Mouse (Mus musculus) erythroblast, embryonic 14.5 days (primary cell): ENCODE measurements around the gene Numbl. TPM values are rescaled to one million over a fixed set of nuclear protein-coding genes. Genes with fewer than 3 reads are reported as not detected.

Experiments used
- H3K27me3 ChIP-seq: 2 replicates; pipeline ENCODE4 v1.6.1; 2012; ENCODE audit warnings: inconsistent platforms; ENCODE audit not compliant: control insufficient read depth
- H3K36me3 ChIP-seq: 2 replicates; pipeline ENCODE4 v1.6.1; 2012; ENCODE audit warnings: mild to moderate bottlenecking, inconsistent platforms; ENCODE audit not compliant: control insufficient read depth
- H3K4me1 ChIP-seq: 2 replicates; pipeline ENCODE4 v1.6.1; 2012; ENCODE audit warnings: inconsistent platforms; ENCODE audit not compliant: control insufficient read depth
- H3K4me3 ChIP-seq: replicated peaks from 2 replicates; pipeline ENCODE3; 2012; ENCODE audit warnings: moderate library complexity, mild to moderate bottlenecking, inconsistent platforms
- H3K9me3 ChIP-seq: 2 replicates; pipeline ENCODE4 v1.6.1; 2012; ENCODE audit warnings: low read length, inconsistent platforms, mixed read lengths; ENCODE audit not compliant: control insufficient read depth
- GATA1 ChIP-seq: IDR thresholded peaks from 2 replicates; pipeline ENCODE4 v1.6.1; 2012; ENCODE audit warnings: low read length, inconsistent platforms, mixed read lengths
- TAL1 ChIP-seq: IDR thresholded peaks from 3 replicates; pipeline ENCODE4 v1.6.1; 2012; ENCODE audit warnings: low read length, inconsistent platforms, mixed read lengths
- polyA plus RNA-seq: library from polyadenylated mRNA; stranded (reverse); fragments of >175 nt; gene quantifications from 2 replicates; pipeline ENCODE4 v1.2.3, GENCODE M21; 2012

Gene Numbl
- polyA plus RNA-seq, 1 experiment, result 0.09 TPM

GRCm38 (mm10) chr7:27260856-27261255, 2.6 kb downstream of the Numbl start:
- TF ChIP-seq GATA1 (no peak), TAL1 (no peak)
- no peak overlapping the region for H3K4me3 ChIP-seq
- H3K9me3 ChIP-seq, result no peaks in the 10 kb centered on the region
- peaks cover 5% of the 10 kb centered on the region; the same call in 1 of the 2 replicates for H3K36me3 ChIP-seq
- H3K27me3 ChIP-seq, result peaks cover 22% of the 10 kb centered on the region
- H3K4me1 ChIP-seq, result peaks cover 32% of the 10 kb centered on the region

DNA sequence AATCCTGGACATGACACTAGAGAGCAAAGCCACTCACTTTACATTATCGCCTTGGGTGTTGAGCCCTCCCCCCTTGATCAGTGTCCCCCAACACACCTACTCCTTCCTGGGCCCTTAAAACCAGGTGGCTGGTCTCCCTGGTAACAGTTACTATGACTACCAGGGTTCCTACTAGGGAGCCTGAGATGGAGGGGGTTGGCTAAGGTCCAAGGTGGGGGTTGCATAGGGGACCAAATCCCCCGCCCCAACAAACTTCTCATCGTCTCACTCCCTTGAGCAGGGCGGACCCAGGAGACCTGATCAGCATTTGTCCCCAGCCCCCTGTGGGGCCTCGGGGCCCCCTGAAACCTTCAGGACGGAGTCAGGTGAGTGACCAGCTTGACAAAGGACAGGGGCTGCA, 3.7 kb downstream of the Numbl start:
- Histone ChIP-seq H3K36me3 (peaks cover 5% of the 10 kb centered on the region; the same call in 1 of the 2 replicates), H3K4me1 (peaks cover 24% of the 10 kb centered on the region), H3K27me3 (peaks cover 22% of the 10 kb centered on the region), H3K9me3 (no peaks in the 10 kb centered on the region), H3K4me3 (no peak overlapping the region)
- TF ChIP-seq GATA1 (no peak), TAL1 (no peak)

GRCm38 (mm10) chr7:27264761-27265160, 6.5 kb downstream of the Numbl start:
- Histone ChIP-seq H3K4me1 (no peaks in the 10 kb centered on the region), H3K36me3 (no peaks in the 10 kb centered on the region), H3K4me3 (no peak overlapping the region), H3K27me3 (peaks cover 12% of the 10 kb centered on the region), H3K9me3 (peaks cover under 1% of the 10 kb centered on the region)
- TF ChIP-seq TAL1, result no peak
- no peak for TF ChIP-seq GATA1

- peaks cover 5% of the 10 kb centered on the region for H3K9me3 ChIP-seq
- no peak for TF ChIP-seq GATA1
- TF ChIP-seq TAL1, result no peak
These were observed 8.4 kb downstream of the Numbl start for GRCm38 (mm10) chr7:27266515-27267128.

DNA sequence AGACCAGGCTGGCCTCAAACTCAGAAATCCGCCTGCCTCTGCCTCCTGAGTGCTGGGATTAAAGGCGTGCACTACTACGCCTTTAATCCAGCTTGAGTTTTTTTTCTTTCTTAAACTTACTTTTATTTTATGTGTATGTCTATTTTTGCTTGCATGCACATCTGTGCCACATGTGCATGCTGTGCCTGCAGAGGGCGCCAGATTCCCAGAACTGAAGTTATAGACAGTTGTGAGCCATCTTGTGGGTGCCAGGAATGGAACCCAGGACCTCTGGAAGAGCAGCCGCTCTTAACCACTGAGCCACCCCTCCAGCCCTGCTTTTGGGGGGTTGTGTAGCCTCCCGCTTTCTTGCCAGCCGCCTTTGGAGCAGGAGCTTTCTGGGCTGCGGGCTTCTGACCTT, 13.2 kb downstream of the Numbl start:
- Histone ChIP-seq H3K36me3 (no peaks in the 10 kb centered on the region), H3K4me3 (no peak overlapping the region), H3K4me1 (peaks cover 13% of the 10 kb centered on the region), H3K27me3 (no peaks in the 10 kb centered on the region), H3K9me3 (peaks cover 5% of the 10 kb centered on the region)
- TF ChIP-seq TAL1 (no peak), GATA1 (no peak)

More at GRCm38 (mm10) chr7:27266515-27267128, 8.4 kb downstream of the Numbl start:
- H3K4me3 ChIP-seq, result no peak overlapping the region
- H3K27me3 ChIP-seq, result no peaks in the 10 kb centered on the region
- no peaks in the 10 kb centered on the region for H3K4me1 ChIP-seq
- no peaks in the 10 kb centered on the region for H3K36me3 ChIP-seq

DNA sequence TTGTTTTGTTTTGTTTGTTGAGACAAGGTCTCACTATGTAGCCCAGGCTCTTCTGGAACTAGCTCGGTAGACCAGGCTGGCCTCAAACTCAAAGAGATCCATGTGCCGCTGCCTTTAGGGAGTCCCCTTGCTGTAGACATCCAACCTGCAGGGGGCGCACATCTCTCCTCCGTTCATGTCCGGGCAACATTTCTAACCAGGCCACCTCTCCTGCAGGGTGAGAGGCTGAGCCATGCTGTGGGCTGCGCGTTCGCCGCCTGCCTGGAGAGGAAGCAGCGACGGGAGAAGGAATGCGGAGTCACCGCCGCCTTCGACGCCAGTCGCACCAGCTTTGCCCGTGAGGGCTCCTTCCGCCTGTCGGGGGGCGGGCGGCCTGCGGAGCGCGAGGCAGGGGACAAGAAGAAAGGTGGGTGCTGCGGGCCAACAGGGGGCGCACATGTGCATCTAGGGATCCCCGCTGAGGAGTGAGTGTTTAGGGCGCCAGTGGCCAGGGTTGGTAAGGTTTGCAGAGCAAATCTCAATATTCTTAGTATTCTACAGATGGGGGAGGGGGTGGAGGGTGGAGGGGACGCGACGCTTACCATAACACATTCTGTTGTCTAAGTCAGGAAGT, 15.6 kb downstream of the Numbl start:
- TF ChIP-seq TAL1 (no peak), GATA1 (no peak)
- peak overlapping the region; percentile 58 for H3K4me3 ChIP-seq
- H3K9me3 ChIP-seq, result peaks cover 5% of the 10 kb centered on the region
- H3K27me3 ChIP-seq, result no peaks in the 10 kb centered on the region
- H3K36me3 ChIP-seq, result no peaks in the 10 kb centered on the region
- H3K4me1 ChIP-seq, result peaks cover 17% of the 10 kb centered on the region

DNA sequence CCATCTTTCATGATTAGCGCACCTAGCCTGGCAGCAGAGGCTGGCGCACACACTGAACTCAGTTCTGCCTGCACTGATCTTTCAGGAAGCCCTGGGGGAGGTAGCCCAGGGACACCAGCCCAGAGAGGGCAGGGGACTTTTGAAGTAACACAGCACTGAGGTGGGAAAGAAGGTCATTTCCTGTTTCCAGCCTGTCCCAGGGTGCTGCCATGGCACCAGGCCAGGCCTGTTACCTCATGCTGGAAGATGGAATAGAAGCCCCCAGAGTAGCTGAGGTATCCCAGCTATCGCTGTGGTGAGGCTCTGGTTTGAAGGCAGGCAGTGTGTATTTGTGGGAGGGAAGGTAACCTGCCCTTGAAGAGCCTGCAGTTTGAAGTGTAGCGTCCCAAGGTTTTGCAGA, 16.7 kb downstream of the Numbl start:
- Histone ChIP-seq H3K27me3 (no peaks in the 10 kb centered on the region), H3K9me3 (peaks cover 3% of the 10 kb centered on the region; the same call in 1 of the 2 replicates), H3K4me1 (peaks cover 17% of the 10 kb centered on the region), H3K36me3 (no peaks in the 10 kb centered on the region), H3K4me3 (no peak overlapping the region)
- TF ChIP-seq GATA1 (no peak), TAL1 (no peak)

GRCm38 (mm10) chr7:27276021-27276420, 17.8 kb downstream of the Numbl start:
- Histone ChIP-seq H3K36me3 (no peaks in the 10 kb centered on the region), H3K4me1 (peaks cover 17% of the 10 kb centered on the region), H3K27me3 (no peaks in the 10 kb centered on the region), H3K4me3 (no peak overlapping the region), H3K9me3 (peaks cover 3% of the 10 kb centered on the region; the same call in 1 of the 2 replicates)
- TF ChIP-seq TAL1 (no peak), GATA1 (no peak)

GRCm38 (mm10) chr7:27277191-27277590, 19.0 kb downstream of the Numbl start:
- no peaks in the 10 kb centered on the region for H3K9me3 ChIP-seq
- no peaks in the 10 kb centered on the region for H3K27me3 ChIP-seq
- H3K4me1 ChIP-seq, result peaks cover 17% of the 10 kb centered on the region
- no peak overlapping the region for H3K4me3 ChIP-seq
- H3K36me3 ChIP-seq, result no peaks in the 10 kb centered on the region
- no peak for TF ChIP-seq TAL1

GRCm38 (mm10) chr7:27281717-27282116, 23.5 kb downstream of the Numbl start:
- H3K4me1 ChIP-seq, result peaks cover 7% of the 10 kb centered on the region
- H3K36me3 ChIP-seq, result no peaks in the 10 kb centered on the region
- H3K9me3 ChIP-seq, result no peaks in the 10 kb centered on the region
- no peak overlapping the region for H3K4me3 ChIP-seq
- peaks cover 14% of the 10 kb centered on the region for H3K27me3 ChIP-seq
- no peak for TF ChIP-seq TAL1
- TF ChIP-seq GATA1, result no peak
